Mouse (Mus musculus): Measurements from ENCODE around the gene Olfr61. TPM values are rescaled to one million over a fixed set of nuclear protein-coding genes. Genes with fewer than 3 reads are reported as not detected.
"Not testable (repeated sequence)": the region's sequence is repeated elsewhere in the genome, so short reads cannot be mapped to it uniquely, and the experiment has no call there.

The Olfr61 gene
- under 1 TPM in 1 of 2 experiments, not detected in 1; 0.37 TPM for total RNA-seq (2021)

- DNase-seq = not testable (repeated sequence)
Measured at GRCm38 (mm10) chr7:140628670-140629069, at the start of gene Olfr61. Gene Olfr61 (plus strand): TSS chr7:140628970.

DNA sequence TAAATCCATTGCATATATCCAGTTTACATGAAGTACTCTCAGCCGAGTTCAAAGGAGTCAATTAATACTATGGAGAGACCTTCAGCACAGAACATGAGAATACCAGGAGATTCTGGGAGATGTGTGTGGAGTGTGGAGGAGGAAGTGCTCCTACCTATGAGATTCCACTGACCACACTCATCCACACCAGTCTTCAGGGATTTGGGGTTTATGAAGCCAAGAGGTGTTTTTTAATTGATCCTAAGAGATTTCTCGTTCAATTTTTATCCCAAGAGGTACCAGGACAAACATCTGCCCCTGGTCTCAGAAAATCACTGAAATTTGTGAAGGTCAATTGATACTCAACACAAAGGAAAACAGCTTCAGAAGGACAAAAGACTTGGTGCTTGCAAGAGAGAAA, 27.8 kb upstream of the Olfr61 start, which contains the start of gene Olfr46:
TSS of gene Olfr46 (plus strand) at position 301 of the 400 bp plus-strand sequence.
- DNase-seq = not testable (repeated sequence)

GRCm38 (mm10) chr7:140630559-140630958, 1.8 kb downstream of the Olfr61 start:
- no peak for DNase-seq

GRCm38 (mm10) chr7:140646152-140646551, 17.4 kb downstream of the Olfr61 start, which contains the start of gene Olfr53:
Gene Olfr53 (plus strand): TSS chr7:140646452.
- DNase-seq = no peak

GRCm38 (mm10) chr7:140659630-140660029, 30.9 kb downstream of the Olfr61 start, which contains the start of gene Olfr539:
Gene Olfr539 (plus strand): TSS chr7:140659930.
- DNase-seq = no peak

GRCm38 (mm10) chr7:140670693-140671092, 41.9 kb downstream of the Olfr61 start:
- DNase-seq = not testable (repeated sequence)

DNA sequence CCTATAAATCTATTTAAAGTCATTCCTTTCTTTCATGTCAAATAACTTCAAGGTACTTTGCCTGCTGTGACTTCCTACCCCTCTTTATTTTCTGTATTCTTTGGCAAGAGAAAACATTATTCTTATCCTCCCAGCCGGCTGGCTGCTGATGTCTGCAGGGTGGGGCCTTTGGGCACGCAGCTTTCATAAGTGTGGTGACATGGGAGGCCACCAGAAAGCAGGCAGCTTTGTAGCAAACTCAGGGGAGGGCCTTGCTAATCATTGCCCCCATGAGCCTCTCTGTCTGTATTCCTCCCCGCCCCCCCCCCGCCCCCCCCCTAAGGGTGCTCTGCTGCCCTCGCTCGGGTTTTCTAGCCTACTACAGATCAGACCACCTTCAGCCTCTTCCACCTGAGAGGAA, 47.1 kb downstream of the Olfr61 start:
- no peak for DNase-seq

DNA sequence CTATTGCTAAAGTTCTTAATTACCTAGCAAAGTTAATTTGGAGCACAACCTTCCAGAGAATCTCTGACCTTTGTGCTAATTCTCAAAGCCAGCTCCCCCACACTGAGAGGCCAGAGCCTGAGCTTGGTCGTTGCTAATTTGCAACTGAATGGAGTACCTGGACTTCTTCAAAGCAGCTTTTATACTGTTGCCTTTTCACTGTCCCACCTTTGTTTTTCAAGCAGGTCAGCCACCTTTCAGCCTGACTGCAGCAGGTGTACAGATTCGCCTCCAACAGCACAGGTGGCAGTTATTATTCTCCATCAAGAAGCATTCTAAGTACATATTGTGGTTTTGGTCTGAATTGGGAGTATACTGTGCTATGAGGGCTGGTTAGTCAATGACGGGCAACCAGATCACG, 50.8 kb downstream of the Olfr61 start:
- not testable (repeated sequence) for DNase-seq

- DNase-seq = no peak
Measured at GRCm38 (mm10) chr7:140681651-140682050, 52.9 kb downstream of the Olfr61 start, which contains the start of gene Olfr45. Gene Olfr45 (plus strand): TSS chr7:140681951.

Other genes with a start within 250 kb of the Olfr61 start
- not detected for gene Olfr531, start 226.1 kb upstream of the Olfr61 start, total RNA-seq (2021)
- gene Olfr532, start 207.3 kb upstream of the Olfr61 start, total RNA-seq (2021) = not detected
- not detected for gene Olfr533, start 165.6 kb upstream of the Olfr61 start, total RNA-seq (2021)
- gene Olfr535, start 144.8 kb upstream of the Olfr61 start, total RNA-seq (2021) = under 1 TPM; 0.25 to 0.51 TPM
- not detected for gene Olfr536, start 121.6 kb upstream of the Olfr61 start, total RNA-seq (2021)
- not detected for gene Olfr538, start 61.1 kb upstream of the Olfr61 start, total RNA-seq (2021)
- under 1 TPM; 0.43 to 0.45 TPM for gene Olfr46, start 27.7 kb upstream of the Olfr61 start, total RNA-seq (2021)
- not detected for gene Olfr53, start 17.5 kb downstream of the Olfr61 start, total RNA-seq (2021)
- gene Olfr539, start 31.0 kb downstream of the Olfr61 start, total RNA-seq (2021) = under 1 TPM; 0.17 to 0.43 TPM
- gene Olfr45, start 53.0 kb downstream of the Olfr61 start, total RNA-seq (2021) = under 1 TPM; 0.10 TPM
- gene Olfr541, start 68.3 kb downstream of the Olfr61 start, total RNA-seq (2021) = not detected
- gene Cyp2e1, start 134.8 kb downstream of the Olfr61 start, total RNA-seq (2021) = not detected
- gene Syce1, start 158.9 kb downstream of the Olfr61 start, total RNA-seq (2021) = under 1 TPM in 1 of 2 experiments, not detected in 1; 0.40 TPM
- gene Zfp941, start 193.2 kb downstream of the Olfr61 start, total RNA-seq (2021) = 10 to 100 TPM; 12.3 to 13.3 TPM
- gene Urah, start 206.0 kb downstream of the Olfr61 start, total RNA-seq (2021) = 1 to 10 TPM; 1.8 to 2.9 TPM
- not detected for gene Scgb1c1, start 216.6 kb downstream of the Olfr61 start, total RNA-seq (2021)
- gene Odf3, start 218.8 kb downstream of the Olfr61 start, total RNA-seq (2021) = not detected
- gene Gm45785, start 227.4 kb downstream of the Olfr61 start, total RNA-seq (2021) = not detected
- gene Ric8a, start 228.0 kb downstream of the Olfr61 start, total RNA-seq (2021) = 10 to 100 TPM; 76.8 to 83.7 TPM
- 10 to 100 TPM; 27.2 to 28.1 TPM for gene Bet1l, start 228.6 kb downstream of the Olfr61 start, total RNA-seq (2021)